Comparison of ENCODE assay signal across 10 mouse cellular contexts in genomic region chr1:153345699-153346291, GRCm38 (mm10). TPM values are rescaled to one million over a fixed set of nuclear protein-coding genes. Genes with fewer than 3 reads are reported as not detected.
DNase-seq lines count a peak whose midpoint lies in the region; ATAC-seq and TF ChIP-seq lines count a peak whose summit lies in the region.
"Had no signal": no experiment of that assay in that cellular context is flagged by ENCODE, and none has a peak within 500 bp of the region (broad histone marks: within the 10 kb centered on the region; RNA-seq: fewer than 3 reads in every experiment).

No protein-coding gene starts in this region.

- peaks cover 3% of the 10 kb centered on the region for H3K4me1 ChIP-seq in testis, adult 2 months (ENCODE audit: control insufficient read depth, insufficient read depth, low read length)
- peaks cover 13% of the 10 kb centered on the region for H3K4me1 ChIP-seq in kidney, embryonic 16.5 days (ENCODE audit: insufficient read depth, low read length)

- H3K4me2 ChIP-seq in kidney, embryonic 16.5 days (replicated peaks; ENCODE audit: low read depth, low read length), result peak overlapping the region; percentile 46

- no peaks in the 10 kb centered on the region for H3K9me3 ChIP-seq in kidney, embryonic 16.5 days (ENCODE audit: low read length)

- H3K27ac ChIP-seq in testis, adult 2 months (ENCODE audit: control insufficient read depth, insufficient read depth, low read depth, low read length), result no peak overlapping the region
- H3K27ac ChIP-seq in kidney, embryonic 16.5 days (ENCODE audit: low read length), result peak overlapping the region; percentile 89

- no peaks in the 10 kb centered on the region for H3K27me3 ChIP-seq in testis, adult 2 months (ENCODE audit: control insufficient read depth, insufficient read depth, low read length)
- no peaks in the 10 kb centered on the region for H3K27me3 ChIP-seq in kidney, embryonic 16.5 days (ENCODE audit: insufficient read depth, low read length)

- peak overlapping the region; percentile 86 for H3K4me3 ChIP-seq in testis, adult 2 months (ENCODE audit: control insufficient read depth, low read depth, low read length)
- peak overlapping the region; percentile 34 for H3K4me3 ChIP-seq in kidney, embryonic 16.5 days (ENCODE audit: low read length)

- ATAC-seq in kidney, embryonic 16.5 days (ENCODE audit: low FRiP score, low TSS enrichment), result peak; percentile 93

- no peaks in the 10 kb centered on the region for H3K36me3 ChIP-seq in testis, adult 2 months (ENCODE audit: control insufficient read depth, insufficient read depth, low read length)
- H3K36me3 ChIP-seq in kidney, embryonic 16.5 days (ENCODE audit: insufficient read depth, low read length), result no peaks in the 10 kb centered on the region

- H3K9ac ChIP-seq in kidney, embryonic 16.5 days (replicated peaks; ENCODE audit: low read length), result peak overlapping the region; percentile 35; the same call in 1 of the 2 replicates

- no peak for TF ChIP-seq CTCF in testis, adult 2 months (IDR thresholded peaks at IDR 0.05; ENCODE audit: control insufficient read depth, insufficient read depth, insufficient replicate concordance, low read depth, low read length)

- 37% methylated on average over 16 of the region's 16 CpGs for WGBS in kidney, embryonic 16.5 days

- peak; percentile 6 for DNase-seq in cerebellum, adult 11-12 months
- no peak for DNase-seq in cerebellum, adult 11 months
- DNase-seq in testis, postnatal 10 days (ENCODE audit: low spot score), result no peak
- DNase-seq in thymus, postnatal 25 days, result no peak
- DNase-seq in right cerebral cortex, postnatal 25 days, result no peak
- DNase-seq in thymus, postnatal 14 days, result no peak
- DNase-seq: layer of hippocampus, adult 9-11 months; lung, postnatal 4 days had no signal

- no peak for TF ChIP-seq POLR2A in testis, adult 2 months (IDR thresholded peaks at IDR 0.05; ENCODE audit: control insufficient read depth, low read depth, low read length)

RNA-seq across cellular contexts. Expression of gene Lamc1, which starts 13.2 kb away (rescaled TPM):
- 6.2 and 7.2 TPM in 2 replicates for polyA plus RNA-seq in testis, adult 2 months (2012; rRNA removed)
- 105 and 109 TPM in 2 replicates for polyA plus RNA-seq in kidney, embryonic 16.5 days (2015; fragmentation: Nextera tagmentation; extraction: Ambion mirVana)

Comparison
In these comparisons a context has a peak if more than half of its experiments do, and no peak if none do; other contexts are left out.
1. RNA of gene Lamc1, which starts 13.2 kb away (polyA plus RNA-seq): 105 to 109 TPM in kidney, embryonic 16.5 days; 6.2 to 7.2 TPM in testis, adult 2 months; every median in the first group is over 10 times any median in the second.